Mouse (Mus musculus): ENCODE measurements around the gene Prmt2.

DNA sequence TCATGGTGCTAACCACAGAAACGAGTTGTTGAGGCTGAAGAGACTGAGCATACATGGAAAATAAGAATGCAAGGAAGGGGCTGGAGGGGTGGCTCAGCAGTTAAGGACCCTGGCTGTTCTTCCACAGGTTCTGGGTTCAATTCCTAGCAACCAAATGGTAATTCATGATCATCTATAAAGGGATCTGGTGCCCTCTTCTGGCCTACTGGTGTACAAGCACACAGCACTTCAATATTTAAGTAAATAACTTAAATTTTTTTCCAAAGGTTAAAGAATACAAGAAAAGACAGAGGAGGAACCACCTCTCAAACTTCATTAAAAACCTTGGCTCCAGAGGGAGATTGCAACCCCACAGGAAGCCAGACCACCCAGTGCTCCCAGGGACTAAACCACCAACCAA is 8.0 kb downstream of the Prmt2 start:
- TF ChIP-seq CTCF (IDR thresholded peaks at IDR 0.05; ENCODE audit: borderline replicate concordance, extremely low read depth, insufficient read depth, insufficient read length) = no peak
- no peak for TF ChIP-seq POLR2A (IDR thresholded peaks at IDR 0.05; ENCODE audit: borderline replicate concordance, extremely low read depth, insufficient read depth, insufficient read length, poor library complexity, severe bottlenecking)

Measured in brain, embryonic 14.5 days (tissue).